Mouse (Mus musculus): ENCODE results near the gene Nup93.

Gene Nup93

DNA sequence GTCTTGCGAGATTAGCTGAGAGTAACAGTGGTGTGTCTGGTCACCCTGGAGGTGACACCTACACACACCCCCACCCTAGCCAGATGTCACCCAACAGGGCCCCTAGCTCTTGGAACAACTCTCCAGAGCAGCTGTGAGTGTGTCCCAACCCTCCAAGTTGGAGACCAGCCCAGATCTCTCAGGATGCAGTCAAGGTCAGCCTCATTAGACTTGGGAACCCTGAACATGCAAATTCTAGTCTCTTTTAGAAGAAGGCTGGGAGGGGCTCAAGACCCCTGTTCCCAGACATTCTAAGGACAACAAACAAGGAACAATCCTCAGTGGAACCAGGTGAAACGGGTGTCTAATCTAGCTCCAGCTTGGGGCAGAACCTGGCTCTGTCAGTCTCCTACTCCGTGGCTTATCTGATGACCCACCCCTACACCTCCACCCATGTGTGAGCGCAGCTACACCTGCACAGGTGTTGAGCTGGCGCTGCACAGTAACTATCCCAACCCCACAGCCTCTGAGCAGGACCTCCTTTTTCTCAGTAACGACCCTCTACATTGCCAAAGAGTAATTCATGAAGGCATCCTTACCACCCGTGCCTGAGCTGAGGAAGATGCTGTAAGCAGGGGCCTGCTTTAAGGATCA, 148.4 kb downstream of the Nup93 start:
- DNase-seq (ENCODE audit: low spot score in 2 of 2) = no peak

DNA sequence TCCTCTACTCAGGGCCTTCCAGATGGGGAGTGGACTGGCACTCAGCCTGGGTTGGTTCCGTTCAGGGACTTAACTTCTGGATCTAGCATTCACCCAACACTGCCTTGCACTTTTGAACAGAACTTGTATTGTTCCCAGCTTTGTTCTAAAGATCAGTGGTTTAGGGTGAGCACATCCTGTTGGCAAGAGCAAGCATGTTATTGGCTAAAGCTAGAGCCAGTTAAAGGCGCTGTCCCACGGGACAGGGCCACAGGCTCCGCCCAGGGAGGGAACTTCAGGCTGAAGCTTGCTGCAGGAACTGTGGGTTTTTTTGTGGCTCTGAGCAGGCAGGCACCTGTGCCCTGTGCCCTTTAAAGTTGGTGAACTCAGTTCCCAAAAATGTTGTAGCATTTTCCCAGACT, 148.9 kb downstream of the Nup93 start:
- no peak for DNase-seq (ENCODE audit: low spot score in 2 of 2)

DNA sequence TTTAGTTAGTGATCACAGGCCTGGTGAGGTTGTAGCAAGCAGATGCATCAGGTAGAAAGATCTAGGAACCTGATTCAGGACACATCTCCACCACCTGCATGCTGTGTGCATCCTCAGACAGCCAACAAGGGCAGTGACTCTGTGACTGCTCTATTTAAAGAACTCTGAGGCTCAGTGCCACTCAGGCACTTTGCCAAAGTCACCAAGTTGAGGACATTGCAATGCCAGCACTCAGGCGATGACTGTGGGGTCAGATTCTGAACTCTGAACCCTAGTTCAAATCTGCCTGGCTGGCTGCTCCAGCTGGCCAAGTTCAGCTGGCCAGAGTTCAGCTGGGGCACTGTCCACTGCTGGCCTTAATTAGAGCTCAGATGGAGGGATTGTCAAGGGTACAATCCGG, 149.5 kb downstream of the Nup93 start:
- no peak for DNase-seq (ENCODE audit: low spot score in 2 of 2)

DNA sequence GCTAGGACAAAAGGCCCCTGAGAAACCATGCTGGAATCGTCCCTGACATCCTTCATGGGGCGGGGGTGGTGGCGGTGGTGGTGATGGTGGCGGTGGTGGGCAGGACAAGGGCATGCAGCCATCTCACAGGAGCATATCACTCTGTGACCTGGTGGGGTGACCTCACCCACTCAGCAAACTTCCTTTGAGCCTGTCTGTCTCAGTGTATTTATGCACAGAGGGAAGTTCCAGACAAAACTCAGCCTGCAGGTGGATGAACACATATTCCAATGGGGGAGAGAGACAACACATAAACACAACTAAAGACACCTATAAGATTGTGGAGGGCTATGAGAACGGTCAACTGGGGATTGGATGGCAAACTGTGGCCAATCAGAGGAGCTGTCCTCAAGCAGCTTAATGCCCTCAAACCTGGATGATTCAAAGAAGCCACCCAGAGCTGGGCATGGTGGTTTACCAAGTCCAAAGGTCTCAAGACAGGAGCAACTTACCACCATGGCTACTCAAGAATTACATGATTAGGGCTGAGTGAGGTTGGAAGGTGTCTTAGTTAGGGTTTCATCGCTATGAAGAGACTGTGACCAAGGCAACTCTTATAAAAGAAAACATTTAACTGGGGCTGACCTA, 150.4 kb downstream of the Nup93 start:
- DNase-seq (ENCODE audit: low spot score in 2 of 2) = no peak

DNA sequence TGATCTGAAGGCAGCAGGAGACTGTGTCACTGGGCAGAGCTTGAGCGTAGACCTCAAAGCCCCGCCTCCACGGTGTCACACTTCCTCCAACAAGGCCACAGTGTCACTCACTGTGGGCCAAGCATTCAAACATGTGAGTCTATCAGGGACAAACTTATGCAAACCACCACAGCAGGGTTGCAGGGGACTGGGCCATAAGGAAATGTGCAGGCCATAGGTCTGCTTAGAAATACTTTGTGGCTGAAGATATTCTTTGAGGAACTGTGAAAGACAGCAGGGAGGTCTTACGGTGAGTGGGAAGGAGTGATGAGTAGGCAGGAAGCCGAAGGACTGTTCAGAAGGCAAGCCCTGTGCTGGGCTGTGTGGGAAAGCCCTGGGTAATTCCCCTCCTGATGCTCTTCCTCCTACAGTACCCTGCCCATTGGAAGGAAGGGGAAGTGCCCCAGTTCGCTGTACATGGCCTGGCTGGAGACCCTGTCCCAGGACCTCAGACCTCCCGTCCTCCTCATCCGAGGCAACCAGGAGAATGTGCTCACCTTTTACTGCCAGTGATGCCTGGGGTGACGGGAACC, 151.1 kb downstream of the Nup93 start:
- DNase-seq (ENCODE audit: low spot score in 2 of 2) = no peak
